Mouse (Mus musculus): ENCODE data around the gene Psd4. TPM values are rescaled to one million over a fixed set of nuclear protein-coding genes. Genes with fewer than 3 reads are reported as not detected.

The Psd4 gene
- polyA plus RNA-seq, 1 experiment: 12.3 TPM

DNA sequence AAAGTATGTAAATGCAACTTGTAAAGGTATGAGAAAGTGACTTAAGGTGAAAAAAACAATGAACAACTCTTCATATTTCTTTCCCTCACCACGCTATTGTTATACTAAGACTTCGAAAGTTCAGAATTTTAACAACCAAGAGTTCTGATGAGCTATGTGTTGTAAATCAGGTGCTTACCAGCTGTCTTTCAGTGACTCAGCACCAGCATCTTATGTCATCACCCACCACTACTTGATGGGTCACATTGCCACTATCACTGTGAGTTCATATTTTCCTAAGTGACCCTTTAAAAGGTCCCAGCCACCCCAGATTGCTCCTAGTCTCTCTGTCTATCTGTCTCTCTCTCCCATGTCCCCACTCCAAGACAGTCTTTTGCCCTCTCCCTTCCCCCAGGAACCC, 14.3 kb upstream of the Psd4 start:
- DNase-seq: no peak
- H3K4me3 ChIP-seq (replicated peaks; ENCODE audit: extremely low read depth, low read depth, low read length): no peak overlapping the region
- TF ChIP-seq CTCF (IDR thresholded peaks at IDR 0.05; ENCODE audit: insufficient read depth, low read length) (no peak), POLR2A (IDR thresholded peaks at IDR 0.05; ENCODE audit: borderline replicate concordance, extremely low read depth, low read depth, low read length) (no peak)
- H3K4me1 ChIP-seq (ENCODE audit: control insufficient read depth, insufficient read depth, low read length): no peaks in the 10 kb centered on the region
- 83% methylated on average over 2 of the region's 2 CpGs for WGBS

- no peaks in the 10 kb centered on the region for H3K4me1 ChIP-seq (ENCODE audit: control insufficient read depth, insufficient read depth, low read length)
- H3K4me3 ChIP-seq (replicated peaks; ENCODE audit: extremely low read depth, low read depth, low read length): no peak overlapping the region
- WGBS: 11% methylated on average over 1 of the region's 1 CpGs
- TF ChIP-seq POLR2A (IDR thresholded peaks at IDR 0.05; ENCODE audit: borderline replicate concordance, extremely low read depth, low read depth, low read length) (no peak), CTCF (IDR thresholded peaks at IDR 0.05; ENCODE audit: insufficient read depth, low read length) (peak; percentile 26; the same call in 1 of the 2 replicates)
- no peak for DNase-seq
Observed at GRCm38 (mm10) chr2:24357642-24358041, 9.7 kb upstream of the Psd4 start.

GRCm38 (mm10) chr2:24359347-24359746, 8.0 kb upstream of the Psd4 start:
- WGBS: 67% methylated on average over 1 of the region's 1 CpGs
- no peak for DNase-seq
- no peak for TF ChIP-seq POLR2A (IDR thresholded peaks at IDR 0.05; ENCODE audit: borderline replicate concordance, extremely low read depth, low read depth, low read length)
- TF ChIP-seq CTCF (IDR thresholded peaks at IDR 0.05; ENCODE audit: insufficient read depth, low read length): no peak
- H3K4me3 ChIP-seq (replicated peaks; ENCODE audit: extremely low read depth, low read depth, low read length): no peak overlapping the region
- no peaks in the 10 kb centered on the region for H3K4me1 ChIP-seq (ENCODE audit: control insufficient read depth, insufficient read depth, low read length)

GRCm38 (mm10) chr2:24363818-24364217, 3.6 kb upstream of the Psd4 start:
- no peak for DNase-seq
- TF ChIP-seq CTCF (IDR thresholded peaks at IDR 0.05; ENCODE audit: insufficient read depth, low read length) (no peak), POLR2A (IDR thresholded peaks at IDR 0.05; ENCODE audit: borderline replicate concordance, extremely low read depth, low read depth, low read length) (no peak)
- Histone ChIP-seq H3K4me1 (ENCODE audit: control insufficient read depth, insufficient read depth, low read length) (peaks cover 2% of the 10 kb centered on the region; the same call in 1 of the 2 replicates), H3K4me3 (replicated peaks; ENCODE audit: extremely low read depth, low read depth, low read length) (no peak overlapping the region)
- 37% methylated on average over 3 of the region's 3 CpGs for WGBS

GRCm38 (mm10) chr2:24366214-24366975, 985 bp upstream of the Psd4 start:
- Histone ChIP-seq H3K4me3 (replicated peaks; ENCODE audit: extremely low read depth, low read depth, low read length) (no peak overlapping the region), H3K4me1 (ENCODE audit: control insufficient read depth, insufficient read depth, low read length) (peaks cover 2% of the 10 kb centered on the region; the same call in 1 of the 2 replicates)
- TF ChIP-seq POLR2A (IDR thresholded peaks at IDR 0.05; ENCODE audit: borderline replicate concordance, extremely low read depth, low read depth, low read length) (no peak), CTCF (IDR thresholded peaks at IDR 0.05; ENCODE audit: insufficient read depth, low read length) (no peak)
- no peak for DNase-seq
- WGBS: 59% methylated on average over 12 of the region's 12 CpGs

- Histone ChIP-seq H3K4me3 (replicated peaks; ENCODE audit: extremely low read depth, low read depth, low read length) (peak overlapping the region; percentile 58), H3K4me1 (ENCODE audit: control insufficient read depth, insufficient read depth, low read length) (peaks cover 2% of the 10 kb centered on the region; the same call in 1 of the 2 replicates)
- DNase-seq: no peak
- 29% methylated on average over 4 of the region's 4 CpGs for WGBS
- TF ChIP-seq POLR2A (IDR thresholded peaks at IDR 0.05; ENCODE audit: borderline replicate concordance, extremely low read depth, low read depth, low read length) (no peak), CTCF (IDR thresholded peaks at IDR 0.05; ENCODE audit: insufficient read depth, low read length) (no peak)
Observed at GRCm38 (mm10) chr2:24367895-24368261, 498 bp downstream of the Psd4 start.

DNA sequence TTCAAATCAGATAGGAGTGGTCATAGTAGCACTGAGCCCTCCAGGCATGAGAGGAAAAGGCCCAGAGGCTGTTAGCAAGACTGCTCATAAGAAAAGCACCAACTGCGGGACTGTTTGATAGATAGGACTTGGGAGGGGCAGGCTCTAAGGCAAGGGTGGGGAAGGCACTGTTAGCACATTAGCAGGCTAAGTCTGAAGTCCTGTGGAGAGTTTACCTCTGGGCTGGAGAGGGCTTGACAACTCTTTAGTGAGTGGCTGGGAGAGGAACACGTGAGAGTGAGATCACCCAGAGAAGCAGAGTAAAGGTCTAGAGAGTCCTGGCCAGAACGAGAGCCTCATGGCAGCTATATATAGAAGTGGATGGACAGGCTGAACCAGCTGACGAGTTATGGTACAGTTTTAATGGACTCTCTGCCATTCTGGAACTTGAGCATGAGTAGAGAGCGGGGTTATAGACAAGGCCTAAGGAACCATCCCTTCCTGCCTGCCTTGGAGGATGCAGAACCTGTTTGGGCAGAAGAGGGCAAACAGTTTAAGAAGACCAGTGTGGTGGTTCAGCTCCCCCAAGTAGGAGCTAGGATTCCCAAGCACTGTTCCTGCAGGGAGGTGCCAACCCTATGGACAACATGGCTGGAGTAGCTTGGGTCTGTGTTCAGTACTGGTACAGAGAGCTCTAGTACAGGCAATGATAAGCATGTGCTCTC, 11.5 kb downstream of the Psd4 start:
- DNase-seq: peak; percentile 40
- H3K4me1 ChIP-seq (ENCODE audit: control insufficient read depth, insufficient read depth, low read length): no peaks in the 10 kb centered on the region
- 55% methylated on average over 5 of the region's 5 CpGs for WGBS
- no peak overlapping the region for H3K4me3 ChIP-seq (replicated peaks; ENCODE audit: extremely low read depth, low read depth, low read length)
- TF ChIP-seq POLR2A (IDR thresholded peaks at IDR 0.05; ENCODE audit: borderline replicate concordance, extremely low read depth, low read depth, low read length): no peak
- no peak for TF ChIP-seq CTCF (IDR thresholded peaks at IDR 0.05; ENCODE audit: insufficient read depth, low read length)

DNA sequence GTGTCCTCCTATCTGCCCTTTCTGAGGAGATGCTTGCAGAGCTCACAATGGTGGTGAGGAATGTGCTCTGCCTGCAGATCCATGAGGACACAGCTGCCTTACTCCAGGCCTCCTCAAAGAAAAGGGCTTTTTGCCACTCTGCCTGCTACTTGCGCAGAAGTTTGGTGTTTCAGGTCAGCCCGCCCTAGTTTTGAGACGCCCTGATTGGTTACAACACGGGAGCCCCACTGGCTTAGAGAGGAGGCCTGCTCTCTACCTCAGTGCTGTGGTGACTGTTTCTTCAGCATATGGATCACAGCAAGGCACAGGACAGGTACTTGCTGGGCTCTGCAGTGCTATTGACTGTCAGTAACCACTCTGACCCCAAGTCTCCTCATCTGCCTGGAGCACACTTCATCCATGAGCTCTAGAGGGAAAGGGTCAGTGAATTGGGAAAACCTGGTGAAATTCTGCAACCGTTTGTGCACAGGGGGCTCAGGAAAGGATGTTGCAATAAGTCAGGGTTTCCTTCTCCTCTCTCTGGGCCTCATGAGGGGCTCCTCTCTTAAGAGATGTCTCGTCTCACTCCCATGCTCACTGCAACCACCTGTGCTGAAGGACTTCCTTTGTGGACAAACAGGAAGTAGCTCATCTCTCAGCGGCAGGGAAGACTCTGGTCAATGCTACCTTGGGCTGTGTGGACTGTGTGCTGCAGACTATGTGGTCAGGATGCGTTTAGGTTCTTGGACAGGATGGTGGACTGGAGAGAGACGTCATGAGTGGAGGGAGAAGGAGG, 15.3 kb downstream of the Psd4 start:
- H3K4me3 ChIP-seq (replicated peaks; ENCODE audit: extremely low read depth, low read depth, low read length): no peak overlapping the region
- no peak for DNase-seq
- 62% methylated on average over 9 of the region's 9 CpGs for WGBS
- H3K4me1 ChIP-seq (ENCODE audit: control insufficient read depth, insufficient read depth, low read length): no peaks in the 10 kb centered on the region
- TF ChIP-seq CTCF (IDR thresholded peaks at IDR 0.05; ENCODE audit: insufficient read depth, low read length) (no peak), POLR2A (IDR thresholded peaks at IDR 0.05; ENCODE audit: borderline replicate concordance, extremely low read depth, low read depth, low read length) (no peak)

DNA sequence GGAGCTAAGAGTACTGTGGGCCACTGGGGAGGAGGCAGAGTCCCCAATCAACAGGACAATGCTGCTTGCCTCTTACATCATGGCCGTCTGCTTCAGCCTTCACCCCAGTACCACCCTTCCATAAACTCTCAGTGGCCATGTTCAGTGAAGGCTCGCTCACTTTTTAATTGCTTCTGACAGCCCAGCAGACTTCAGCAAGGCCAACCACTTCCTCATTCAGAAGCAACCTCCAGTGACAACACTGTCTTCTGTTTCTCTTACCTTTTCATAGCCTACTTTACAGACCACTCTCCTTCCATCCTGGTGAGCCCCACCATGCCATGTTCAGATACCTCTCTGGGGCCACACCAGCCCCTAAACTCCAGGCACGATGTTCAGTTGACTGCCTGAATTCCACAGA, 16.3 kb downstream of the Psd4 start:
- TF ChIP-seq POLR2A (IDR thresholded peaks at IDR 0.05; ENCODE audit: borderline replicate concordance, extremely low read depth, low read depth, low read length) (no peak), CTCF (IDR thresholded peaks at IDR 0.05; ENCODE audit: insufficient read depth, low read length) (no peak)
- WGBS: 77% methylated on average over 3 of the region's 3 CpGs
- no peak for DNase-seq
- Histone ChIP-seq H3K4me3 (replicated peaks; ENCODE audit: extremely low read depth, low read depth, low read length) (no peak overlapping the region), H3K4me1 (ENCODE audit: control insufficient read depth, insufficient read depth, low read length) (no peaks in the 10 kb centered on the region)
